Mouse (Mus musculus) spleen, adult 2 months (tissue): Measurements from ENCODE around the gene Rab43. TPM values are rescaled to one million over a fixed set of nuclear protein-coding genes. Genes with fewer than 3 reads are reported as not detected.

Experiments
- DNase-seq, 2 experiments: peaks; one replicate each; pipeline versions ENCODE4 v3.0.0 to v3.0.0-alpha.2; 2012 to 2021; ENCODE audit warnings: low spot score in 2 of 2, low read depth in 1 of 2
- H3K27ac ChIP-seq: fragments of 200-500 bp; 2 replicates; pipeline ENCODE4 v1.5.1; 2012; ENCODE audit warnings: low read length, inconsistent platforms; ENCODE audit not compliant: insufficient read depth
- H3K27me3 ChIP-seq: fragments of 200-500 bp; 2 replicates; pipeline ENCODE4 v1.6.1; 2012; ENCODE audit warnings: mild to moderate bottlenecking, moderate library complexity, low read length, inconsistent platforms; ENCODE audit not compliant: control insufficient read depth, insufficient read depth
- H3K36me3 ChIP-seq: fragments of 200-500 bp; 2 replicates; pipeline ENCODE4 v1.6.1; 2012; ENCODE audit warnings: mild to moderate bottlenecking, low read length, inconsistent platforms; ENCODE audit not compliant: control insufficient read depth, insufficient read depth
- H3K4me1 ChIP-seq: fragments of 200-500 bp; 2 replicates; pipeline ENCODE4 v1.6.1; 2011; ENCODE audit warnings: inconsistent platforms; ENCODE audit not compliant: control insufficient read depth, insufficient read depth, insufficient read length
- H3K4me3 ChIP-seq: fragments of 200-500 bp; 2 replicates; pipeline ENCODE4 v1.5.1; 2011; ENCODE audit warnings: mild to moderate bottlenecking, inconsistent platforms; ENCODE audit not compliant: insufficient read depth, insufficient read length; ENCODE audit errors: extremely low read depth
- CTCF ChIP-seq: fragments of 200-500 bp; IDR thresholded peaks from 2 replicates; pipeline ENCODE4 v1.5.1; 2011; ENCODE audit warnings: mild to moderate bottlenecking, inconsistent platforms; ENCODE audit not compliant: insufficient read depth, insufficient read length, insufficient replicate concordance; ENCODE audit errors: extremely low read depth
- POLR2A ChIP-seq: fragments of 200-500 bp; IDR thresholded peaks from 2 replicates; pipeline ENCODE4 v1.6.1; 2011; ENCODE audit warnings: low read depth, low read length, inconsistent platforms
- WGBS: fragments of 180-500 bp; shearing (Covaris S2); methylation state at CpG from one replicate; pipeline ENCODE4 v1.1.7; 2018; 5-methylcytosine and 5-hydroxymethylcytosine counted together
- polyA plus RNA-seq: library from polyadenylated mRNA; depleted of rRNA; stranded (reverse); fragments of >200 nt; gene quantifications from 2 replicates; pipeline ENCODE4 v1.2.3, GENCODE M21; 2012

The Rab43 gene
- polyA plus RNA-seq, 1 experiment: 102 TPM

- DNase-seq: no peak
- peaks cover 12% of the 10 kb centered on the region for H3K36me3 ChIP-seq
- TF ChIP-seq CTCF: no peak
- no peak for TF ChIP-seq POLR2A
- no peak within 1 kb of the TSS for H3K4me3 ChIP-seq
- H3K27me3 ChIP-seq: no peaks in the 10 kb centered on the region
- no peak within 1 kb of the TSS for H3K27ac ChIP-seq
- peaks cover 7% of the 10 kb centered on the region for H3K4me1 ChIP-seq
- 95% methylated on average over 7 of the region's 7 CpGs for WGBS
These were observed 23.7 kb upstream of the Rab43 start, which contains the start of gene Gm45140 for GRCm38 (mm10) chr6:87835695-87836094. Gm45140 (minus strand) TSS chr6:87835795.

GRCm38 (mm10) chr6:87820366-87820765, 8.4 kb upstream of the Rab43 start:
- no peaks in the 10 kb centered on the region for H3K27me3 ChIP-seq
- peaks cover 45% of the 10 kb centered on the region for H3K36me3 ChIP-seq
- H3K4me1 ChIP-seq: no peaks in the 10 kb centered on the region
- H3K27ac ChIP-seq: no peak overlapping the region
- WGBS: 98% methylated on average over 2 of the region's 2 CpGs
- no peak for DNase-seq
- no peak overlapping the region for H3K4me3 ChIP-seq
- TF ChIP-seq POLR2A: no peak
- no peak for TF ChIP-seq CTCF

GRCm38 (mm10) chr6:87814486-87814885, 2.5 kb upstream of the Rab43 start:
- H3K27ac ChIP-seq: no peak overlapping the region
- H3K4me1 ChIP-seq: peaks cover 7% of the 10 kb centered on the region
- no peak for TF ChIP-seq POLR2A
- TF ChIP-seq CTCF: no peak
- DNase-seq: no peak
- H3K36me3 ChIP-seq: peaks cover 18% of the 10 kb centered on the region
- H3K4me3 ChIP-seq: no peak overlapping the region
- no peaks in the 10 kb centered on the region for H3K27me3 ChIP-seq
- WGBS: 94% methylated on average over 5 of the region's 5 CpGs

GRCm38 (mm10) chr6:87812656-87813055, 692 bp upstream of the Rab43 start:
- DNase-seq: no peak
- H3K27ac ChIP-seq: 0 out of 2 replicates have a peak overlapping the region, but pooled peaks have one; percentile 64
- no peaks in the 10 kb centered on the region for H3K27me3 ChIP-seq
- peaks cover 6% of the 10 kb centered on the region for H3K36me3 ChIP-seq
- peaks cover 11% of the 10 kb centered on the region for H3K4me1 ChIP-seq
- WGBS: 95% methylated on average over 1 of the region's 1 CpGs
- H3K4me3 ChIP-seq: no peak overlapping the region
- TF ChIP-seq CTCF (no peak), POLR2A (no peak)

GRCm38 (mm10) chr6:87810713-87811669, 973 bp downstream of the Rab43 start:
- Histone ChIP-seq H3K4me3 (peak overlapping the region; percentile 81), H3K36me3 (peaks cover 2% of the 10 kb centered on the region; the same call in 1 of the 2 replicates), H3K4me1 (peaks cover 11% of the 10 kb centered on the region), H3K27ac (peak overlapping the region; percentile 92), H3K27me3 (no peaks in the 10 kb centered on the region)
- DNase-seq: peak; percentile 41 to 69
- under 1% methylated on average over 77 of the region's 77 CpGs for WGBS
- TF ChIP-seq POLR2A (peak; percentile 1; the same call in 1 of the 2 replicates), CTCF (no peak)

GRCm38 (mm10) chr6:87810311-87810710, 1.7 kb downstream of the Rab43 start:
- 8% methylated on average over 6 of the region's 6 CpGs for WGBS
- peaks cover 16% of the 10 kb centered on the region for H3K4me1 ChIP-seq
- no peak for DNase-seq

More at GRCm38 (mm10) chr6:87810311-87810710, 1.7 kb downstream of the Rab43 start:
- peak overlapping the region; percentile 92 for H3K27ac ChIP-seq
- peak overlapping the region; percentile 81 for H3K4me3 ChIP-seq
- H3K27me3 ChIP-seq: no peaks in the 10 kb centered on the region
- H3K36me3 ChIP-seq: peaks cover 2% of the 10 kb centered on the region; the same call in 1 of the 2 replicates
- TF ChIP-seq POLR2A: no peak
- TF ChIP-seq CTCF: no peak
